ENCODE assay signal across 16 mouse cellular contexts in genomic region chr6:67436295-67436694, GRCm38 (mm10). TPM values are rescaled to one million over a fixed set of nuclear protein-coding genes. Genes with fewer than 3 reads are reported as not detected.
"Had no signal": no experiment of that assay in that cellular context is flagged by ENCODE, and none has a peak within 500 bp of the region (broad histone marks: within the 10 kb centered on the region; RNA-seq: fewer than 3 reads in every experiment).

No protein-coding gene starts in this region.

- DNase-seq: kidney, adult 9 months; kidney, postnatal 4 days; liver; liver, embryonic 13.5 days; liver, postnatal 0 days; right cerebral cortex, postnatal 14 days had no signal

- H3K27ac ChIP-seq: kidney, postnatal 0 days; limb, embryonic 12.5 days; liver, embryonic 13.5 days; lung, embryonic 15.5 days; midbrain, embryonic 13.5 days; neural tube, embryonic 12.5 days had no signal

- H3K4me3 ChIP-seq: limb, embryonic 12.5 days; liver, embryonic 13.5 days; lung, embryonic 15.5 days; midbrain, embryonic 13.5 days; neural tube, embryonic 12.5 days had no signal

RNA-seq across cellular contexts. Expression of gene Il23r, which starts 55.4 kb away (rescaled TPM):
- total RNA-seq: layer of hippocampus, adult 8-10 months; layer of hippocampus, postnatal 25 days; left cerebral cortex, postnatal 36 days; megakaryocyte progenitor cell, adult 5-6 weeks; monocyte, adult 5-6 weeks had no signal
